Mouse (Mus musculus): ENCODE results near the gene Map4k2. TPM values are rescaled to one million over a fixed set of nuclear protein-coding genes. Genes with fewer than 3 reads are reported as not detected.

Gene Map4k2
- total RNA-seq, 1 experiment from 2014 or later, result 39.6 TPM

GRCm38 (mm10) chr19:6315573-6315972, 25.4 kb upstream of the Map4k2 start:
- no peak for DNase-seq

DNA sequence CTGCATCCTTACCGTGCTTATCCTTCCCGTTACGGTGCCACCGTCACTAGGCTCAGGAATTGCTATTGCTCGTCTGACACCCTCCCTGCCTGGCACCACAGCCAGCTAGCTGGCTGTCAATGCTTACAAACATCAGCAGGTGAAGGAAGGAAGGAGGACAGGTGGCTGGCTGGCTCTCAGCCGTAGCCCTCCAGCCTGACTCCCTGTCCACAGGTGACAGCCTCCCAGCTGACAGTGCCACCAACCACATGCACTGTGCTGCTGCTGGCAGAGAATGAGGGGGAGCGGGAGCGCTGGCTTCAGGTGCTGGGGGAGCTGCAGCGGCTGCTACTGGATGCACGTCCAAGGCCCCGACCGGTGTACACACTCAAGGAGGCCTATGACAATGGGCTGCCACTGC, 22.8 kb upstream of the Map4k2 start:
- DNase-seq, result no peak

GRCm38 (mm10) chr19:6321358-6321757, 19.6 kb upstream of the Map4k2 start:
- DNase-seq, result peak; percentile 32

GRCm38 (mm10) chr19:6321786-6322621, 18.9 kb upstream of the Map4k2 start:
- DNase-seq, result peak; percentile 74

DNA sequence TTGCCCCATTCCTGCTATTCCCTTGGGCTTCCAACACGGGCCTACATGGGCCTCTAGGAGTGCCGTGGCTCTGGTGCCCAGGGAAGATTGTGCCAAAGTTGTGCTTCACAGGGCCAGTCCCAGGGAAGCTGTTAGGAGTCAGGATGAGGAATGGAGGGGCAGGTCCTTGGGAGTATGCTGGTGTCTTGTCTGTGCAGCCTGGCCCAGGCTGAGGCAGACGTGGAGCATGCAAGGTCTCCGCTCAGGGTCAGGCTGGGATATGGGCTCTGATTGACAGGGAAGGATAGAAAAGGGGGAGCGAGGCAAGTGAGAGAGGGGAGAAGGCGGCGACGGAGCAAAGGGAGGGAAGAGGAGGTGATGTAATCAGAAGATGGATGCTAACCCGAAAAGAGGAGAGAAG, 16.2 kb upstream of the Map4k2 start:
- peak; percentile 77 for DNase-seq

GRCm38 (mm10) chr19:6331178-6331577, 9.8 kb upstream of the Map4k2 start:
- no peak for DNase-seq

DNA sequence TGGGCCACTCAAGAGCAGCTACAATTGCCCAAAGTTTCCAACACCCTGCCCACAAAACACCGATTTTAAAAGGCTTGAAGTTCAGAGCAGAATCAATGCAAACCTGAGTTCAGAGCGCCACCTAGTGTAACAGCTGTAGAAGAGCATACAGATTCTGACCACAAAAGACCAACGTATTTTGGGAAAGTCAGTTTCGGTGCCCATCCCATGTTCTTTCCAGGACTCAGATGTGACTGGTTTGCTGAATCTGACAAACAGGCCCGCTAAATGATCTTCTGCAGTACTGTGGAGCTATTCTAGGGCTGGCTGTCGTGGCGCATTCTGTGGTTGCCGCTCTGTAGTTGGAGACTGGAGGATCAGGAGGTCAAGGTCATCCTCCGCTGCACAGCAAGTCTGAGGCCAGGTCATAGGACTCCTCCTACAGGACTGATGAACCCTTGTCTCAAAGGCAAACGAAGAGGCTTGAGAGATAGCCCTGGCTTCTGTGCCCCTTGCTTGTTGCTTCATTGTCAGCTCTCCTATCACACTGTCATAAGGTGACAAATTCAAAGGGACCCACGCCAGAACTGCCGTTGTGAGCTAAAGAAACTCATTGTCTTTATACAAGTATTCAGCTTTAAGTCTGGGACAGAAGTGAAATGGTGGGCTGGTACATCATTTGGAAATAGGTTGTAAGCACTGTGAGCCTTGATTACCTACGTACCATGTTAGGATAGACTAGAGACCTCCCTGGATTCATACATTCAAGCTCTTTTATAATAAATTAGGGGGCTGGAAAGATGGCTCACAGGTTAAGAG, 9.0 kb upstream of the Map4k2 start:
- peak; percentile 83 for DNase-seq

GRCm38 (mm10) chr19:6333761-6334595, 7.0 kb upstream of the Map4k2 start:
- no peak for DNase-seq

DNA sequence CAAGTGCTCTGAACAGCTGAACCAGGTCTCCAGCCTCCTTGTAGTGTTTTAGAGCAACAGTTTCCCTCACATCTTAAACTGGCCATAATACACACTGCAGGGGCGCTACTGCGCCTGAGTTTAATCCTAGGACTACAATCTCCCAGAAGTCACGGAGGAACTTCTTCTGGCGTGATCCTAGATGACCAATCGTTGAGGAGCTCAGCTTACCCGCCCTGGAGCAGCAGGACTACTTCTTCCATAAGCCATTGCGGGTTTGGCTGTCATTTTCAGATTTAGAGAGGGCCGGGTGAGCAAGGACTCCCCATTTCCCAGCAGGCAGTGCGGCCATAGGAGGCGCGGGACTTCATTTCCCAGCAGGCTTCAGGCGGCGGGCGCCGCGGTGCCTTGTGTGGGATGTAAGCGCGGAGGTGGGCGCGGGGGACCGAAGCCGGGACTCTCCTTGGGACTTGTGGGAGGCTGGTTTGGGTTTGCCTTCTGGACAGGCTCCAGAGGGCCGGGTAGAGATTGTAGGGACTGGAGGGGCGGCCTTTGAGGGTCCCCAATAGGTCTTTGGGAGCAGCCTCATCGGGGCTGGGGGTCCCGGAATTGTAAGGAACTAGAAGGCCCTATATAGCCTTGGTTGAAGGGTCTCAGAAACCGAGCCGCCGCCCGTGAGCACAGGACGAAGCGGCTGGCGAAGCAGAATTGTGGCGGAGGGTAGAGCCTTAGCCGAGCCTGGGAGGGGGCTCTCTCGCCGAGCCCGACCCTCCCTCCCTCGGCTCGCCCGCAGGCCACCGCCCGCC, 6.1 kb upstream of the Map4k2 start, which contains the start of gene Men1:
Gene Men1 (plus strand): TSS at position 307 of the 785 bp plus-strand sequence.
- peak; percentile 96 for DNase-seq

- DNase-seq, result peak; percentile 59
Observed at GRCm38 (mm10) chr19:6335458-6335827, 5.5 kb upstream of the Map4k2 start.

DNA sequence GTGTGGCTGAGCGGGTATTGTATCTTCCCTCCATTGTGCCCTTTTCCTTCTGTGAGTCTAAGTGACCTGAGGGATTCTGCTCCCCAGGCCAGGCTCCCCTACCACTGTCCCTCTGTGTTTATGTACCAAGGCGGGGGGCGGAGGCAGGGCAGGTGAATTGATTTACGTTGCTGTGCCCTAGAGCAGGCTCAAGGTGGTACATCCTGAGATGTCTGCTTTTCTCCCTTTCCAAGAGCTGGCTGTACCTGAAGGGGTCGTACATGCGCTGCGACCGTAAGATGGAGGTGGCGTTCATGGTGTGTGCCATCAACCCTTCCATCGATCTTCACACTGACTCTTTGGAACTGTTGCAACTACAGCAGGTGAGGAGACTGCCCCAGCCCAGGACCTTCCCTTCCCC, 4.0 kb upstream of the Map4k2 start:
- DNase-seq, result no peak

GRCm38 (mm10) chr19:6338171-6338570, 2.8 kb upstream of the Map4k2 start:
- no peak for DNase-seq

GRCm38 (mm10) chr19:6338716-6339115, 2.2 kb upstream of the Map4k2 start:
- DNase-seq, result no peak

DNA sequence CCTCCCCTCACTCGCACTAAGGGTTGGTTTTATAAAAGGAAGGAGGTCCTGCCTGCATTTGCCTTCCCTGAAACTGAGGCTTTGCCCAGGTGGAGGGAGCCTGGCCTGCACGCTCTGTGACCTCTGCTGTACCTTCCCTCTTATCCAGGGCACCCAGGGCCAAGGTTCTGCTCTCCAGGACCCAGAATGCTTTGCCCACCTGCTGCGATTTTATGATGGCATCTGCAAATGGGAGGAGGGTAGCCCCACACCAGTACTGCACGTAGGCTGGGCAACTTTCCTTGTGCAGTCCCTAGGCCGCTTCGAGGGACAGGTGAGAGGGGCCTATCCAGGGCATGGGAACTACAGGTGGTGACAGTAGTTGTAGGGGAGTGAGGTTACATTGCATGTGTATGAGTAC, 1.7 kb upstream of the Map4k2 start:
- no peak for DNase-seq

GRCm38 (mm10) chr19:6339890-6340504, 938 bp upstream of the Map4k2 start:
- peak; percentile 66 for DNase-seq

GRCm38 (mm10) chr19:6341453-6342077, 630 bp downstream of the Map4k2 start:
- no peak for DNase-seq

GRCm38 (mm10) chr19:6342276-6342933, 1.5 kb downstream of the Map4k2 start:
- DNase-seq, result no peak

DNA sequence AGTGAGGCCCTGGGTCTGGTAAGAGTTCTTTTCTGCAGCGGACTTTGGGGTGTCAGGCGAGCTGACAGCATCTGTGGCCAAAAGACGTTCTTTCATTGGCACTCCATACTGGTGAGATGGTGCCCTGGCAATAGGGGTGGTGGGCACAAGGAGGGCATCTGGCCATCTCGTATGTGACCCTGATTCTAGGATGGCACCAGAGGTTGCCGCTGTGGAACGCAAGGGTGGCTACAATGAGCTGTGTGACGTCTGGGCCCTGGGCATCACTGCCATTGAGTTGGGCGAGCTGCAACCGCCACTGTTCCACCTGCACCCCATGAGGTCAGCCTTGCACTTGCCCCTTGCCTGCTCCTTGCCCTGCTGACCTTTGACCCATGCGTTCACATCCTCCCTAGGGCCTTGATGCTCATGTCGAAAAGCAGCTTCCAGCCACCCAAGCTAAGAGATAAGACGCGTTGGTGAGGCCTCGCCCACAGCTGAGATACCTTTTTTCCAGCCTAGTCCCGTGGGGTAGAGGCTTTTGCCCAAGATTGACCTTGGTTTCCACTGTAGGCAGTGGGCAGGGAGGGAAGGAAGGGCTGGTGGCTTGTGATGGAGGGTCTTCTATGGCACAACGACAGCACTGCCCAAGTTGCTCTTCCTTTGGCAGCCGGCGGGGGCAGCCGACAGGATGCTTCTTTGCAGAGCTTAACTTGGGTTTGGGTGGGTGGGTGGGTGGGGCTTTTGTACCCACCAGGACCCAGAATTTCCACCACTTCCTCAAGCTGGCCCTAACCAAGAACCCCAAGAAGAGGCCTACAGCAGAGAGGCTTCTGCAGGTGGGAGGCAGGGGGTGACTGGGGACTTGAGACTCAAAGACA, 2.4 kb downstream of the Map4k2 start:
- no peak for DNase-seq

DNA sequence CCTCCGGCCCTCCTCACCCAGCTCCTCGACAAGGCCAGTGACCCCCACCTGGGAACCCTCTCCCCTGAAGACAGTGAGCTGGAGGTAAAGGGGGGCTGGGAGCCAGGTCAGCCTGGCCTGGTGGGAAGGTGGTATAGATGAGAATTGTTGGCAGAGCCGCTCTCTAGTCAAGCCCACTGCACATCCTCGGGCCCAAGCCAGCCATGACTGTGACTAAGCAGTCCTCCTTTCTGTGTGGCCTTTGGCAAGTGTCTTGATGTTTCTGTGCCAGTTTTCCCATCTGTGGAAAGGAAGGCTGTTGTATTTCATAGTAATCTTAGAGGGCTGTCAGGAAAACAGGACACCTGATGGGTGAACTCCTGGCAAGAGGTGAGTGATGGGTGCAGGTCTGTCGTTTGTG, 3.1 kb downstream of the Map4k2 start:
- DNase-seq, result no peak
